11 mouse cellular contexts compared by ENCODE assay signal in genomic region chr7:116409438-116409837, GRCm38 (mm10). TPM values are rescaled to one million over a fixed set of nuclear protein-coding genes. Genes with fewer than 3 reads are reported as not detected.
A peak's percentile ranks its signal among the peaks of the same experiment; 100 is the strongest.
DNase-seq lines count a peak whose midpoint lies in the region; ATAC-seq and TF ChIP-seq lines count a peak whose summit lies in the region.
"Had no signal": no experiment of that assay in that cellular context is flagged by ENCODE, and none has a peak within 500 bp of the region (broad histone marks: within the 10 kb centered on the region; RNA-seq: fewer than 3 reads in every experiment).

No protein-coding gene starts in this region.

- H3K9ac ChIP-seq in CH12.LX (ENCODE audit: insufficient read depth, low read depth): no peak overlapping the region
- H3K9ac ChIP-seq in hindbrain, embryonic 13.5 days: no peak overlapping the region
- H3K9ac ChIP-seq: embryonic facial prominence, embryonic 15.5 days; limb, embryonic 12.5 days; midbrain, embryonic 13.5 days had no signal

- peak; percentile 91 for ATAC-seq in inflammation-experienced regulatory T-cells, adult 6 months
- no peak for ATAC-seq in cerebellum, adult (ENCODE audit: insufficient number of reproducible peaks, low FRiP score, low TSS enrichment)
- no peak for ATAC-seq in hindbrain, embryonic 13.5 days (ENCODE audit: low FRiP score)
- ATAC-seq: midbrain, embryonic 13.5 days had no signal

- H3K79me3 ChIP-seq in C2C12 (ENCODE audit: low read depth): peaks cover 65% of the 10 kb centered on the region

- no peak for TF ChIP-seq CTCF in left cerebral cortex, adult 2 months (IDR thresholded peaks at IDR 0.05)
- TF ChIP-seq CTCF in C2C12 (IDR thresholded peaks at IDR 0.05; ENCODE audit: control insufficient read depth, insufficient read depth, insufficient read length): no peak
- no peak for TF ChIP-seq CTCF in CH12.LX (conservative IDR thresholded peaks at IDR 0.05 in 1 of 2, IDR thresholded peaks at IDR 0.05 in 1 of 2; ENCODE audit: low read depth in 2 of 2, low read length in 2 of 2)

- WGBS in hindbrain, embryonic 13.5 days: 63% methylated on average over 1 of the region's 1 CpGs

- in situ Hi-C loops in CH12.LX (cut with MboI; ENCODE audit: low pct_ligation_motif_present, low pct_unique_long_range_greater_than_20kb, low sequenced_read_pairs): no loop called here

- peaks cover 5% of the 10 kb centered on the region for H3K36me3 ChIP-seq in C2C12 (ENCODE audit: control insufficient read depth, insufficient read depth)
- peaks cover 0 to 10% of the 10 kb centered on the region in 2 experiments for H3K36me3 ChIP-seq in CH12.LX (replicated peaks in 1 of 2; ENCODE audit: control insufficient read depth in 1 of 2, insufficient read depth in 1 of 2, low read length in 1 of 2)
- no peaks in the 10 kb centered on the region for H3K36me3 ChIP-seq in hindbrain, embryonic 13.5 days
- H3K36me3 ChIP-seq: embryonic facial prominence, embryonic 15.5 days had no signal

- DNase-seq in left cerebral cortex, adult 2 months (ENCODE audit: extremely low spot score in 1 of 2, low spot score in 2 of 2): no peak
- DNase-seq in left cerebral cortex, postnatal 36 days (ENCODE audit: low spot score in 2 of 2): no peak
- DNase-seq in CH12.LX (ENCODE audit: extremely low read depth): no peak

- peak overlapping the region; percentile 24; the same call in 1 of the 2 replicates for H3K27ac ChIP-seq in left cerebral cortex, adult 2 months
- H3K27ac ChIP-seq in CH12.LX (ENCODE audit: insufficient read depth, low read depth): no peak overlapping the region
- H3K27ac ChIP-seq in hindbrain, embryonic 13.5 days: no peak overlapping the region
- H3K27ac ChIP-seq: embryonic facial prominence, embryonic 15.5 days; hindbrain, embryonic 10.5 days; midbrain, embryonic 13.5 days had no signal

- H3K79me2 ChIP-seq in C2C12 (ENCODE audit: control insufficient read depth, insufficient read depth): peaks cover 97% of the 10 kb centered on the region
- peaks cover 9% of the 10 kb centered on the region; the same call in 1 of the 2 replicates for H3K79me2 ChIP-seq in CH12.LX (replicated peaks; ENCODE audit: control insufficient read depth, extremely low read depth, insufficient read depth, poor library complexity, severe bottlenecking)

- intact Hi-C loops in left cerebral cortex, adult 2 months (cut with DNase I): no loop called here
- intact Hi-C loops in left cerebral cortex, postnatal 36 days (cut with DNase I): no loop called here

- no peak overlapping the region for H3K4me3 ChIP-seq in left cerebral cortex, adult 2 months
- no peak overlapping the region for H3K4me3 ChIP-seq in C2C12 (ENCODE audit: insufficient read depth, poor library complexity, severe bottlenecking)
- no peak overlapping the region for H3K4me3 ChIP-seq in CH12.LX (replicated peaks in 1 of 3; ENCODE audit: low read depth in 2 of 3, low read length in 2 of 3, poor library complexity in 1 of 3)
- H3K4me3 ChIP-seq in hindbrain, embryonic 13.5 days: no peak overlapping the region
- H3K4me3 ChIP-seq: embryonic facial prominence, embryonic 15.5 days; hindbrain, embryonic 10.5 days; limb, embryonic 12.5 days; midbrain, embryonic 13.5 days had no signal

- TF ChIP-seq POLR2A in CH12.LX (IDR thresholded peaks at IDR 0.05; ENCODE audit: low read depth, low read length): no peak

- TF ChIP-seq RAD21 in CH12.LX (IDR thresholded peaks at IDR 0.05; ENCODE audit: low read depth, low read length): no peak

- dilution Hi-C loops in CH12.LX (cut with MboI; ENCODE audit: extremely low pct_ligation_motif_present, extremely low pct_unique_long_range_greater_than_20kb, low sequenced_read_pairs): no loop called here

- no peak overlapping the region for H3ac ChIP-seq in C2C12 (ENCODE audit: control insufficient read depth, insufficient read length, low read depth)

- H3K27me3 ChIP-seq in C2C12 (ENCODE audit: control insufficient read depth, insufficient read depth, insufficient read length): no peaks in the 10 kb centered on the region
- H3K27me3 ChIP-seq in CH12.LX (replicated peaks): no peaks in the 10 kb centered on the region
- no peaks in the 10 kb centered on the region for H3K27me3 ChIP-seq in hindbrain, embryonic 13.5 days
- H3K27me3 ChIP-seq: embryonic facial prominence, embryonic 15.5 days; limb, embryonic 12.5 days; midbrain, embryonic 13.5 days had no signal

- no peak for TF ChIP-seq EP300 in CH12.LX (IDR thresholded peaks at IDR 0.05; ENCODE audit: low read length)

- no peaks in the 10 kb centered on the region for H3K9me3 ChIP-seq in CH12.LX (replicated peaks; ENCODE audit: low read length)
- no peaks in the 10 kb centered on the region for H3K9me3 ChIP-seq in hindbrain, embryonic 13.5 days
- H3K9me3 ChIP-seq: embryonic facial prominence, embryonic 15.5 days; hindbrain, embryonic 10.5 days; limb, embryonic 12.5 days; midbrain, embryonic 13.5 days had no signal

- peaks cover 0 to 15% of the 10 kb centered on the region in 2 experiments; a peak in 2 of 4 replicates for H3K4me1 ChIP-seq in CH12.LX (ENCODE audit: control insufficient read depth in 1 of 2, insufficient read depth in 2 of 2)
- H3K4me1 ChIP-seq in hindbrain, embryonic 13.5 days (replicated peaks): no peaks in the 10 kb centered on the region
- H3K4me1 ChIP-seq: embryonic facial prominence, embryonic 15.5 days; hindbrain, embryonic 10.5 days; midbrain, embryonic 13.5 days had no signal

- H3K4me2 ChIP-seq in CH12.LX (ENCODE audit: insufficient read depth, low read depth, poor library complexity, severe bottlenecking): no peak overlapping the region
- no peak overlapping the region for H3K4me2 ChIP-seq in hindbrain, embryonic 13.5 days
- H3K4me2 ChIP-seq: embryonic facial prominence, embryonic 15.5 days; limb, embryonic 12.5 days; midbrain, embryonic 13.5 days had no signal

TF ChIP-seq in C2C12, 6 proteins besides CTCF, POLR2A, EP300 and RAD21:
- TF ChIP-seq CEBPB (IDR thresholded peaks at IDR 0.05; ENCODE audit: low read depth): peak; percentile 30
- no peak for TF ChIP-seq MYOD1 (IDR thresholded peaks at IDR 0.05; ENCODE audit: control insufficient read depth, insufficient read length, low read depth)
TF ChIP-seq in C2C12: peak in this region for 1.

TF ChIP-seq in CH12.LX, 34 proteins besides CTCF, POLR2A, EP300 and RAD21:
- TF ChIP-seq E2F4 (IDR thresholded peaks at IDR 0.05; ENCODE audit: insufficient replicate concordance, low read depth, low read length): no peak
- no peak for TF ChIP-seq GABPA (IDR thresholded peaks at IDR 0.05; ENCODE audit: insufficient replicate concordance, low read depth, low read length)
- TF ChIP-seq JUN (IDR thresholded peaks at IDR 0.05; ENCODE audit: insufficient read depth, low read depth, low read length): no peak
- TF ChIP-seq ELF1 (IDR thresholded peaks at IDR 0.05; ENCODE audit: low read depth, low read length): 0 out of 2 replicates have a peak, but pooled peaks have one; percentile 12
- TF ChIP-seq HCFC1 (IDR thresholded peaks at IDR 0.05; ENCODE audit: low read depth, low read length): no peak
TF ChIP-seq in CH12.LX: peak in this region for 1.

RNA-seq across cellular contexts. Expression of gene Pik3c2a, which starts 33.8 kb away (rescaled TPM):
- 10 to 100 TPM; 27.1 to 30.3 TPM for total RNA-seq in left cerebral cortex, adult 2 months (2021)
- 10 to 100 TPM; 22.8 to 28.7 TPM for total RNA-seq in left cerebral cortex, postnatal 36 days (2021)
- polyA plus RNA-seq in C2C12 (2012; fragmentation: generic; extraction: Trizol) (4.1 TPM), CH12.LX (2012; ENCODE audit: insufficient read length, low read depth) (9.2 and 10.9 TPM in 2 replicates)
- total RNA-seq in CH12.LX (2012; rRNA removed) (13.9 and 14.3 TPM in 2 replicates), CH12.LX (2014; rRNA removed) (35.3 and 42.4 TPM in 2 replicates)
- 10 to 100 TPM; 60.3 to 94.3 (median 64.7) TPM for polyA plus RNA-seq in inflammation-experienced regulatory T-cells, adult 6 months (2017; shearing (Covaris generic))
- polyA plus RNA-seq in hindbrain, embryonic 13.5 days (2015; fragmentation: Nextera tagmentation; extraction: Ambion mirVana): 17.1 and 17.7 TPM in 2 replicates
